Mouse (Mus musculus) small intestine, adult 2 months (tissue): ENCODE measurements around the gene Rundc1.

ENCODE experiments used
- CTCF ChIP-seq: fragments of 200-500 bp; IDR thresholded peaks from 2 replicates; pipeline ENCODE4 v1.5.1; 2012; ENCODE audit warnings: low read depth, mild to moderate bottlenecking, control low read depth, inconsistent platforms, low read length, moderate library complexity, mixed read lengths; ENCODE audit not compliant: insufficient replicate concordance, insufficient read length; ENCODE audit errors: extremely low read depth
- POLR2A ChIP-seq: fragments of 200-500 bp; IDR thresholded peaks from 2 replicates; pipeline ENCODE4 v1.6.1; 2012; ENCODE audit warnings: low read depth, mild to moderate bottlenecking, control low read depth, inconsistent platforms, low read length, moderate library complexity

DNA sequence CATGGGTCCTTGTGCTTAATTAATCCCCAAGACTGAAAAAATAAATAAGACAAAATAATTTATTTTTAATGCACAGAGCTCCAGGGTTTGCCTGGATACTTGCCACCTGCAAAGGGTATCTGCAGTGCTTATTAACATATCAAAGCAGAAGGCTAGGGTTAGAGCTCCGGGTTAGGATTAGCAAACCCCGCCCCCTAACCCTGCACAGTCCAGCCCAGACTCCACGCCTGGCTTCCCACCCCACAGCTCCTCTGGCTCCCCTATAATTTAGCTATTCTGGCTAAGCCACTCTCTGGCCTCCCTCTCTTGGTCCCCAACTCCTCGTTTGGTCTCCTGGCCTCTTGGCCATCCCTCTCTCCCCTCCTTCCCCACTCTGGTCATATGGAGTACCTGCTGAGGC lies 43.1 kb upstream of the Rundc1 start:
- TF ChIP-seq POLR2A (no peak), CTCF (no peak)
